Mouse (Mus musculus): ENCODE data around the gene Arhgef10l. TPM values are rescaled to one million over a fixed set of nuclear protein-coding genes. Genes with fewer than 3 reads are reported as not detected.

Gene Arhgef10l
- total and polyA plus RNA-seq, 2 experiments: 17.7 to 69.9 TPM

DNA sequence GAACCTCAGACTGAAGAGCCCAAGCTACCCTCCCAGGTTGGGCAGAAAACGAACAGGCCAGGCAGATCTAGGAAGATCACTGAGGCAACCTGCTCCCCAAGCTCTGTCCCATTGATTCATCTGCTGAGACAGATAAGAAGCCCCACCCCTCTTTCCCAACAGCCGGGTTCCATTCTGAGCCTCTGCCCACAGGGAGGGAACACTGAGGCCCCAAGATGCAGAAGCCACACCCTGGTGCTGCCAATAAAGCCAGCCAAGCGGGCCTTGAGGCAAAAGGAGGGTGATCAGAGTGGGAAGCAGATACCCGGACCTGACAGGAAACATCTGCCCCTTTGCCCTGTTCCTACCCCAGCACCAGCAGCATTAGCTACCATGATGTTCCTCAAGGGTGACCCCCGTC, 81.6 kb downstream of the Arhgef10l start:
- H3K4me3 ChIP-seq (ENCODE audit: insufficient read depth, low read depth, low read length): no peak overlapping the region
- H3K79me2 ChIP-seq (ENCODE audit: control insufficient read depth, insufficient read depth, low read length): 0 out of 2 replicates have a peak, but pooled peaks cover 5% of the 10 kb centered on the region
- TF ChIP-seq CTCF (IDR thresholded peaks at IDR 0.05; ENCODE audit: low read depth, low read length) (no peak), POLR2A (IDR thresholded peaks at IDR 0.05; ENCODE audit: extremely low read depth, insufficient read depth, low read length) (no peak)
- H3K9ac ChIP-seq (ENCODE audit: low read depth, low read length): no peak overlapping the region
- H3K36me3 ChIP-seq (ENCODE audit: control insufficient read depth, insufficient read depth, low read length): peaks cover 3% of the 10 kb centered on the region; the same call in 1 of the 2 replicates
- 64% methylated on average over 5 of the region's 5 CpGs for WGBS
- DNase-seq (ENCODE audit: extremely low read depth, low read depth, low spot score): no peak
- H3K27ac ChIP-seq (replicated peaks; ENCODE audit: insufficient read depth, low read depth, low read length): no peak overlapping the region
- H3K27me3 ChIP-seq (ENCODE audit: control insufficient read depth, insufficient read depth, low read length): no peaks in the 10 kb centered on the region
- H3K4me1 ChIP-seq (ENCODE audit: control insufficient read depth, insufficient read depth, low read length): no peaks in the 10 kb centered on the region

DNA sequence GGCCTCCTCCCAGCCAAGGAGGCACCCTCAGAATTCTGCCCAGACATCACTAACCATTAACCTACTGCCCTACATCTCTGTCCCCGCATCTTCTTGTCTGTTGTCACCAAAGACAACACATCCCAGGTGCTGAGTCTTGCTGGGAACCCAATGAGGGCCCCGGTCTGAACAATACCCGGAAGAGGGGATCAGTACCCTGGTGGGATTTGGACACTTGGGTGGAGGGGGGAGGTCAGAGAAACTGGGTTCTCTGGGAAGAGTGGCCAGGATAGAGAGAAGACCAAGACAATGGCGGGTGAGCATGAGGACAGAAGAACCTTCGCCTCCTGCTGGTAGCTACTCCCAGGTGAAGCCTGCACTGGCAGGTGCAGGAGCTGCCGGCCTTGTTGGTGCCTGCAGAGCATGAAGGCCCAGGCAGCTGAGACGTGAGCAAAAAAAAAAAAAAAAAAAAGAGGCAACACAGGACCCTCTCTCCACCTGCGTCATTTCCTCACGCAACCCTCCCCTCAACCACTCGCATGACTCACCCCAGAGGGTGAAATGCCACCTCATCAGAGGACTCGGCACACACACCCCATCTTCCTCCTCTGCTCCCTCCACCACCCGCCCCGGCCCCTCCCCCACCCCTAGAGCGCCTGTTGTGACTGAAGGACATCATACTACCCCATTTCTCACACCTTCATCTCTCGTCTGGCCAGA, 83.3 kb downstream of the Arhgef10l start:
- Histone ChIP-seq H3K36me3 (ENCODE audit: control insufficient read depth, insufficient read depth, low read length) (peaks cover 6% of the 10 kb centered on the region; the same call in 1 of the 2 replicates), H3K27ac (replicated peaks; ENCODE audit: insufficient read depth, low read depth, low read length) (no peak overlapping the region), H3K79me2 (ENCODE audit: control insufficient read depth, insufficient read depth, low read length) (0 out of 2 replicates have a peak, but pooled peaks cover 5% of the 10 kb centered on the region), H3K4me1 (ENCODE audit: control insufficient read depth, insufficient read depth, low read length) (no peaks in the 10 kb centered on the region), H3K27me3 (ENCODE audit: control insufficient read depth, insufficient read depth, low read length) (no peaks in the 10 kb centered on the region), H3K4me3 (ENCODE audit: insufficient read depth, low read depth, low read length) (no peak overlapping the region), H3K9ac (ENCODE audit: low read depth, low read length) (no peak overlapping the region)
- TF ChIP-seq CTCF (IDR thresholded peaks at IDR 0.05; ENCODE audit: low read depth, low read length) (no peak), POLR2A (IDR thresholded peaks at IDR 0.05; ENCODE audit: extremely low read depth, insufficient read depth, low read length) (no peak)
- WGBS: 87% methylated on average over 15 of the region's 15 CpGs
- no peak for DNase-seq (ENCODE audit: extremely low read depth, low read depth, low spot score)

DNA sequence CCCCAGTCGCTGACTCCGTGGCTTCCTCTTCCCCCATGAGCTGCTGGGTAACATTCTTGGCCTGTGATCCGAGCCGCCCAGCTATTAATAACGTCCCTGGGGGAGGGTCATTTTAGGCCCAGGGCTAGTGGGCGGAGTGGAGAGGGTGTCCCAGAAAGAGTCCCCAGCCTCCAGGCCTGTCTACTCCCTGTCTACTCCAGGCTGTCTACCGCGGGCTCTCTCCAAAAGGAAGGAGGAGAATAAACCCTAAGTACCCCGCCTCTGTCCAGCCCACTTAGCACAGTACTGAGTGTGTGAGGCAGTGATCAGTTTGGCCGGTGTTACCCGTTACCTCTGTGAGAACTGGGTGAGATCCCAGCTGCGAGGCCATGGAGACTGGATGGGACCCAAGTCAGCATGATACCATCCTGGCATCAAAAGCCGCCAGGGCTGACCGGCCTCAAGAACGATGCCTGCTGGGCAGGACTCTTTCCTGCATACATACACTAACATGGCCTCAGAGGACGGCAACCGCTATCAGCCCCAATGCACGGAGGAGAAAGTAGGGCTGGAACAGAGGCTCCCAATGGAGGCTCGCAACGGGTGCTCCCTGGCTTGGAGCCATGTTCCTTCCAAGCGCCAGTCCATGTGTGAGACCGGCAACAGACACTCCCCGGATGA, 84.0 kb downstream of the Arhgef10l start:
- H3K9ac ChIP-seq (ENCODE audit: low read depth, low read length): no peak overlapping the region
- 78% methylated on average over 23 of the region's 23 CpGs for WGBS
- peaks cover 9% of the 10 kb centered on the region; the same call in 1 of the 2 replicates for H3K36me3 ChIP-seq (ENCODE audit: control insufficient read depth, insufficient read depth, low read length)
- TF ChIP-seq CTCF (IDR thresholded peaks at IDR 0.05; ENCODE audit: low read depth, low read length) (no peak), POLR2A (IDR thresholded peaks at IDR 0.05; ENCODE audit: extremely low read depth, insufficient read depth, low read length) (no peak)
- H3K27me3 ChIP-seq (ENCODE audit: control insufficient read depth, insufficient read depth, low read length): no peaks in the 10 kb centered on the region
- no peak for DNase-seq (ENCODE audit: extremely low read depth, low read depth, low spot score)
- H3K4me3 ChIP-seq (ENCODE audit: insufficient read depth, low read depth, low read length): peak overlapping the region; percentile 31; the same call in 1 of the 2 replicates
- no peak overlapping the region for H3K27ac ChIP-seq (replicated peaks; ENCODE audit: insufficient read depth, low read depth, low read length)
- H3K4me1 ChIP-seq (ENCODE audit: control insufficient read depth, insufficient read depth, low read length): no peaks in the 10 kb centered on the region
- H3K79me2 ChIP-seq (ENCODE audit: control insufficient read depth, insufficient read depth, low read length): 0 out of 2 replicates have a peak, but pooled peaks cover 5% of the 10 kb centered on the region

DNA sequence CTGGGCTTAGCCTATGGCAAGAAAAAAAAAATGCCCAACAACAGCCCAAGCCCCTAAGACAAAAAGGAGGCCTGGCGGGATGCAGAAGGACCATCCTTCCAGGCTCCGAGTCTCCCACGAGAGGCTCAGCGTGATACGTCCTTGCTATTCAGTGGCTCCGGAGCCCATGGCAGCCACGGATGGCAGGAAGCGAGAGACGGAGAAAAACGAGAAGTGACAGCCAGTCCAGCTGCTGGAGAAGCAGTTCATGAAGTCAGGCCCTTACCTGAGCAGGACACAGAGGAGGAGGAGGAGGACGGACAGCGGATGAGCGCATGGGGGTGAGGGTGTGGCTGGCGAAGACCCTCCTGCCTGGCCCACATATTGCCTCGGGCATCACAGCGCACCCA, 84.5 kb downstream of the Arhgef10l start:
- WGBS: 84% methylated on average over 16 of the region's 16 CpGs

DNA sequence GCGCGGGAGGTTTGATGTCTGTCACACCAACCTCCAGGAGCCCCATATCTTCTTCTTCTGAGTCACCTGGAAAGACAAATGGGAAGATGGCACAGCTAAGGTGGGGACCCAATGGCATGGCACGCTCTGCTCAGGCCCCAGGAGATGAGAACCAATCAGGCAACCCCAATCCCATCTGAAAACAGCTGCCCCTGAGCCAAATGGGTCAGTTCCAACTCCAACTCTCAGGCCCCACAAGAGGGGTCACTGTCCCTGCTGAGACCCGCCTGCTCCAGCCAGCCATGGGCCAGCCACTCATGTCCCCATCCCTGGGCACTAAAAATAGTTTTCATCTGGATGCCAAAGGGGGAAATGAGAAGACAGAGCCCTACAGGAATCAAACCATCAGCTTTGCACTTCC, 84.9 kb downstream of the Arhgef10l start:
- H3K27me3 ChIP-seq (ENCODE audit: control insufficient read depth, insufficient read depth, low read length): no peaks in the 10 kb centered on the region
- H3K36me3 ChIP-seq (ENCODE audit: control insufficient read depth, insufficient read depth, low read length): peaks cover 15% of the 10 kb centered on the region; the same call in 1 of the 2 replicates
- DNase-seq (ENCODE audit: extremely low read depth, low read depth, low spot score): no peak
- no peak for TF ChIP-seq CTCF (IDR thresholded peaks at IDR 0.05; ENCODE audit: low read depth, low read length)
- no peak for TF ChIP-seq POLR2A (IDR thresholded peaks at IDR 0.05; ENCODE audit: extremely low read depth, insufficient read depth, low read length)
- H3K27ac ChIP-seq (replicated peaks; ENCODE audit: insufficient read depth, low read depth, low read length): no peak overlapping the region
- H3K79me2 ChIP-seq (ENCODE audit: control insufficient read depth, insufficient read depth, low read length): 0 out of 2 replicates have a peak, but pooled peaks cover 3% of the 10 kb centered on the region
- no peaks in the 10 kb centered on the region for H3K4me1 ChIP-seq (ENCODE audit: control insufficient read depth, insufficient read depth, low read length)
- no peak overlapping the region for H3K4me3 ChIP-seq (ENCODE audit: insufficient read depth, low read depth, low read length)
- no peak overlapping the region for H3K9ac ChIP-seq (ENCODE audit: low read depth, low read length)
- 91% methylated on average over 4 of the region's 4 CpGs for WGBS

More for the DNA sequence above, 84.5 kb downstream of the Arhgef10l start:
- TF ChIP-seq POLR2A (IDR thresholded peaks at IDR 0.05; ENCODE audit: extremely low read depth, insufficient read depth, low read length) (no peak), CTCF (IDR thresholded peaks at IDR 0.05; ENCODE audit: low read depth, low read length) (no peak)
- no peak for DNase-seq (ENCODE audit: extremely low read depth, low read depth, low spot score)
- no peaks in the 10 kb centered on the region for H3K4me1 ChIP-seq (ENCODE audit: control insufficient read depth, insufficient read depth, low read length)
- H3K36me3 ChIP-seq (ENCODE audit: control insufficient read depth, insufficient read depth, low read length): peaks cover 13% of the 10 kb centered on the region; the same call in 1 of the 2 replicates
- H3K79me2 ChIP-seq (ENCODE audit: control insufficient read depth, insufficient read depth, low read length): 0 out of 2 replicates have a peak, but pooled peaks cover 5% of the 10 kb centered on the region
- peak overlapping the region; percentile 31; the same call in 1 of the 2 replicates for H3K4me3 ChIP-seq (ENCODE audit: insufficient read depth, low read depth, low read length)
- H3K9ac ChIP-seq (ENCODE audit: low read depth, low read length): no peak overlapping the region
- H3K27me3 ChIP-seq (ENCODE audit: control insufficient read depth, insufficient read depth, low read length): no peaks in the 10 kb centered on the region
- H3K27ac ChIP-seq (replicated peaks; ENCODE audit: insufficient read depth, low read depth, low read length): no peak overlapping the region

All from liver, adult 2 months (tissue).